17 mouse cellular contexts compared by ENCODE assay signal in the genomic region with DNA sequence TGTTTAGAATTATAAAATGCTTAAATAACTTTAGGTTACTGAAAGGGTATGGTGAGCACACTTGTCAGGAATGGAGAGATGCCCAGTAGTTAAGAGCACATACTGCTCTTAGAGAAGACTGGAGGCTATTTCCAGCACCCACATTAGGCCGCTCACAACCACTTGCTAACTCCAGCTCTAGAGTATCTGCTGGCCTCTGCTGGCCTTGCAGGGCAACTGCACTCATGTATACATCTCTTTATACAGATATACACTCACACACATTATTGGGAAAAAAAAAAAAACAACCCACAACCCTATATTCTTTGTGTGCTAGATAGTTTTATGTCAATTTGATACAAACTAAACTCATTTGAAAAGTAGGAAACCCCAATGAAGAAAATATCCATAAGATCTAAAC.
DNase-seq lines count a peak whose midpoint lies in the region; ATAC-seq and TF ChIP-seq lines count a peak whose summit lies in the region.
"Had no signal": no experiment of that assay in that cellular context is flagged by ENCODE, and none has a peak within 500 bp of the region (broad histone marks: within the 10 kb centered on the region; RNA-seq: fewer than 3 reads in every experiment).

No protein-coding gene starts in this region.

- no peak overlapping the region for H3K4me2 ChIP-seq in liver, postnatal 0 days (ENCODE audit: low read depth, low read length)
- no peak overlapping the region for H3K4me2 ChIP-seq in liver, embryonic 12.5 days
- H3K4me2 ChIP-seq in forebrain, embryonic 16.5 days (ENCODE audit: low read length), result no peak overlapping the region
- H3K4me2 ChIP-seq: heart, embryonic 12.5 days; neural tube, embryonic 12.5 days had no signal

- peak; percentile 29 for TF ChIP-seq CTCF in heart, adult 2 months (IDR thresholded peaks at IDR 0.05)
- TF ChIP-seq CTCF in liver, postnatal 0 days (IDR thresholded peaks at IDR 0.05; ENCODE audit: low read depth), result peak; percentile 26
- peak; percentile 37 for TF ChIP-seq CTCF in ES-Bruce4 (IDR thresholded peaks at IDR 0.05; ENCODE audit: low read depth, low read length)

- no peaks in the 10 kb centered on the region for H3K4me1 ChIP-seq in heart, adult 2 months (ENCODE audit: control insufficient read depth, insufficient read depth, low read length)
- no peaks in the 10 kb centered on the region for H3K4me1 ChIP-seq in liver, postnatal 0 days (ENCODE audit: insufficient read depth)
- H3K4me1 ChIP-seq in liver, embryonic 12.5 days, result no peaks in the 10 kb centered on the region
- no peaks in the 10 kb centered on the region for H3K4me1 ChIP-seq in ES-Bruce4 (ENCODE audit: control insufficient read depth, insufficient read depth, low read length)
- 0 out of 2 replicates have a peak, but pooled peaks cover 3% of the 10 kb centered on the region for H3K4me1 ChIP-seq in forebrain, embryonic 16.5 days (replicated peaks; ENCODE audit: control insufficient read depth, insufficient read depth, low read length)
- H3K4me1 ChIP-seq: heart, embryonic 12.5 days; neural tube, embryonic 12.5 days had no signal

- H3K79me2 ChIP-seq in heart, adult 2 months (replicated peaks; ENCODE audit: control insufficient read depth, insufficient read depth, low read length), result no peaks in the 10 kb centered on the region

- 96% methylated on average over 1 of the region's 1 CpGs for WGBS in heart, adult 2 months
- 77% methylated on average over 1 of the region's 1 CpGs for WGBS in liver, postnatal 0 days (ENCODE audit: insufficient replicate concordance)
- 82% methylated on average over 1 of the region's 1 CpGs for WGBS in liver, embryonic 12.5 days (ENCODE audit: insufficient replicate concordance)
- 96% methylated on average over 1 of the region's 1 CpGs for WGBS in forebrain, embryonic 16.5 days

- no peak overlapping the region for H3K4me3 ChIP-seq in heart, adult 2 months
- no peak overlapping the region for H3K4me3 ChIP-seq in liver, postnatal 0 days (ENCODE audit: low read depth, low read length)
- no peak overlapping the region for H3K4me3 ChIP-seq in liver, embryonic 12.5 days
- no peak overlapping the region for H3K4me3 ChIP-seq in ES-Bruce4 (ENCODE audit: low read depth, low read length)
- H3K4me3 ChIP-seq in forebrain, embryonic 16.5 days (replicated peaks; ENCODE audit: low read length), result no peak overlapping the region
- H3K4me3 ChIP-seq: embryonic facial prominence, embryonic 10.5 days; heart, embryonic 12.5 days; neural tube, embryonic 12.5 days had no signal

- no peak overlapping the region for H3K27ac ChIP-seq in heart, adult 2 months
- H3K27ac ChIP-seq in liver, postnatal 0 days (ENCODE audit: low read depth), result no peak overlapping the region
- no peak overlapping the region for H3K27ac ChIP-seq in liver, embryonic 12.5 days
- no peak overlapping the region for H3K27ac ChIP-seq in ES-Bruce4 (ENCODE audit: insufficient read depth, low read length)
- H3K27ac ChIP-seq in forebrain, embryonic 16.5 days (ENCODE audit: low read length), result no peak overlapping the region
- H3K27ac ChIP-seq: embryonic facial prominence, embryonic 10.5 days; neural tube, embryonic 12.5 days had no signal

- H3K9me3 ChIP-seq in liver, postnatal 0 days (ENCODE audit: low read length), result no peaks in the 10 kb centered on the region
- H3K9me3 ChIP-seq in liver, embryonic 12.5 days (replicated peaks), result no peaks in the 10 kb centered on the region
- H3K9me3 ChIP-seq in ES-Bruce4 (replicated peaks; ENCODE audit: control insufficient read depth, insufficient read depth, low read length, poor library complexity, severe bottlenecking), result no peaks in the 10 kb centered on the region; the same call in 1 of the 2 replicates
- no peaks in the 10 kb centered on the region for H3K9me3 ChIP-seq in forebrain, embryonic 16.5 days (ENCODE audit: control insufficient read depth, low read length)
- H3K9me3 ChIP-seq: embryonic facial prominence, embryonic 10.5 days; heart, embryonic 12.5 days; neural tube, embryonic 12.5 days had no signal

- no peak overlapping the region for H3K9ac ChIP-seq in heart, adult 2 months (ENCODE audit: low read depth, low read length)
- H3K9ac ChIP-seq in liver, postnatal 0 days (replicated peaks), result no peak overlapping the region
- no peak overlapping the region for H3K9ac ChIP-seq in liver, embryonic 12.5 days
- H3K9ac ChIP-seq in ES-Bruce4 (ENCODE audit: low read depth, poor library complexity, severe bottlenecking), result no peak overlapping the region
- H3K9ac ChIP-seq in forebrain, embryonic 16.5 days (replicated peaks; ENCODE audit: low read depth, low read length), result no peak overlapping the region
- H3K9ac ChIP-seq: heart, embryonic 12.5 days; neural tube, embryonic 12.5 days had no signal

- no peak for DNase-seq in heart, adult 2 months
- no peak for DNase-seq in heart, postnatal 25 days (ENCODE audit: low spot score)
- DNase-seq in liver, postnatal 0 days, result no peak
- peak; percentile 4 for DNase-seq in induced T-regulatory cell, adult 2 months (ENCODE audit: low read depth)
- DNase-seq in left cerebral cortex, postnatal 4 days, result no peak
- DNase-seq: B cell, adult 2 months; cerebellum, postnatal 14 days; gastrocnemius, postnatal 25 days; kidney, postnatal 25 days; right cerebral cortex, postnatal 25 days; thymus, postnatal 14 days had no signal

- H3K36me3 ChIP-seq in heart, adult 2 months (ENCODE audit: control insufficient read depth, insufficient read depth, low read length), result no peaks in the 10 kb centered on the region
- no peaks in the 10 kb centered on the region for H3K36me3 ChIP-seq in liver, postnatal 0 days (replicated peaks; ENCODE audit: insufficient read depth, low read length)
- H3K36me3 ChIP-seq in liver, embryonic 12.5 days, result no peaks in the 10 kb centered on the region
- no peaks in the 10 kb centered on the region for H3K36me3 ChIP-seq in ES-Bruce4 (ENCODE audit: control insufficient read depth, insufficient read depth, low read length, poor library complexity, severe bottlenecking)
- H3K36me3 ChIP-seq in forebrain, embryonic 16.5 days (ENCODE audit: control insufficient read depth, insufficient read depth), result no peaks in the 10 kb centered on the region
- H3K36me3 ChIP-seq: embryonic facial prominence, embryonic 10.5 days; heart, embryonic 12.5 days; neural tube, embryonic 12.5 days had no signal

- ATAC-seq in liver, postnatal 0 days, result no peak
- no peak for ATAC-seq in liver, embryonic 12.5 days
- ATAC-seq in forebrain, embryonic 16.5 days, result no peak

- no peaks in the 10 kb centered on the region for H3K27me3 ChIP-seq in heart, adult 2 months (ENCODE audit: control insufficient read depth, insufficient read depth, low read length)
- H3K27me3 ChIP-seq in liver, postnatal 0 days (ENCODE audit: insufficient read depth, low read length), result no peaks in the 10 kb centered on the region
- H3K27me3 ChIP-seq in liver, embryonic 12.5 days (replicated peaks), result no peaks in the 10 kb centered on the region
- no peaks in the 10 kb centered on the region for H3K27me3 ChIP-seq in ES-Bruce4 (ENCODE audit: control insufficient read depth, insufficient read depth, low read length, poor library complexity, severe bottlenecking)
- H3K27me3 ChIP-seq in forebrain, embryonic 16.5 days (replicated peaks; ENCODE audit: control insufficient read depth, insufficient read depth, low read length), result no peaks in the 10 kb centered on the region
- H3K27me3 ChIP-seq: heart, embryonic 12.5 days; neural tube, embryonic 12.5 days had no signal

- TF ChIP-seq EP300 in heart, adult 2 months (IDR thresholded peaks at IDR 0.05; ENCODE audit: insufficient read depth, low read depth, low read length), result no peak
- no peak for TF ChIP-seq EP300 in liver, postnatal 0 days (IDR thresholded peaks at IDR 0.05; ENCODE audit: low read depth)
- TF ChIP-seq EP300 in ES-Bruce4 (IDR thresholded peaks at IDR 0.05; ENCODE audit: insufficient read depth, low read depth, low read length), result no peak

- intact Hi-C loops in heart, adult 2 months (cut with DNase I), result loop anchor here (5.0 kb wide), 1 partner anchor 116 kb away; no protein-coding TSS in a partner anchor
- intact Hi-C loops in heart, postnatal 25 days (cut with DNase I), result no loop called here
- intact Hi-C loops in left cerebral cortex, postnatal 4 days (cut with DNase I), result no loop called here

- no peak for TF ChIP-seq POLR2A in heart, adult 2 months (IDR thresholded peaks at IDR 0.05; ENCODE audit: insufficient read depth, low read depth, low read length)
- no peak for TF ChIP-seq POLR2A in ES-Bruce4 (IDR thresholded peaks at IDR 0.05; ENCODE audit: insufficient read depth, low read length)
